Mouse (Mus musculus) left cerebral cortex, postnatal 14 days (tissue): Measurements from ENCODE around the gene Akr1b3. TPM values are rescaled to one million over a fixed set of nuclear protein-coding genes. Genes with fewer than 3 reads are reported as not detected.
A peak's percentile ranks its signal among the peaks of the same experiment; 100 is the strongest.
"Not testable (repeated sequence)": the region's sequence is repeated elsewhere in the genome, so short reads cannot be mapped to it uniquely, and the experiment has no call there.

Experiments used
- DNase-seq, 2 experiments: peaks; one replicate each; pipeline ENCODE4 v3.0.0; 2021 to 2022; ENCODE audit warnings: low spot score in 2 of 2, mixed read lengths in 1 of 2
- intact Hi-C: fragments of 180-260 bp; cut with DNase I; formaldehyde crosslinking; loops from one replicate; pipeline ENCODE4 v1.15.1; 2025
- total RNA-seq, 2 experiments: library from RNA; stranded (reverse); gene quantifications; 2 replicates each; pipeline ENCODE4 v1.2.3; 2021

Gene Akr1b3
- total RNA-seq, 2 experiments from 2014 or later = 47.4 to 48.2 TPM

- intact Hi-C loops = no loop called here
- no peak for DNase-seq
Measured at GRCm38 (mm10) chr6:34334673-34335072, 17.4 kb upstream of the Akr1b3 start.

GRCm38 (mm10) chr6:34331804-34332203, 14.5 kb upstream of the Akr1b3 start:
- intact Hi-C loops, DNase-seq: not testable (repeated sequence)

- no peak for DNase-seq
- intact Hi-C loops = no loop called here
Measured at GRCm38 (mm10) chr6:34331379-34331778, 14.1 kb upstream of the Akr1b3 start.

- intact Hi-C loops = no loop called here
- DNase-seq = no peak
Measured at GRCm38 (mm10) chr6:34322121-34322520, 4.8 kb upstream of the Akr1b3 start.

GRCm38 (mm10) chr6:34318636-34319035, 1.4 kb upstream of the Akr1b3 start:
- intact Hi-C loops = no loop called here
- DNase-seq = no peak

- peak in 1 of 2 experiments; percentile 10 for DNase-seq
- intact Hi-C loops = no loop called here
Measured at GRCm38 (mm10) chr6:34318172-34318571, 894 bp upstream of the Akr1b3 start.

- DNase-seq = no peak
- intact Hi-C loops = no loop called here
Measured at GRCm38 (mm10) chr6:34313921-34314320, 3.4 kb downstream of the Akr1b3 start.

GRCm38 (mm10) chr6:34313386-34313785, 3.9 kb downstream of the Akr1b3 start:
- intact Hi-C loops = no loop called here
- DNase-seq = no peak

- DNase-seq = no peak
- intact Hi-C loops = no loop called here
Measured at GRCm38 (mm10) chr6:34310023-34310595, 7.2 kb downstream of the Akr1b3 start.

- intact Hi-C loops = no loop called here
Measured at GRCm38 (mm10) chr6:34309526-34309925, 7.8 kb downstream of the Akr1b3 start.

GRCm38 (mm10) chr6:34306797-34307196, 10.5 kb downstream of the Akr1b3 start:
- DNase-seq = no peak
- intact Hi-C loops = no loop called here

More at GRCm38 (mm10) chr6:34309526-34309925, 7.8 kb downstream of the Akr1b3 start:
- DNase-seq = no peak

GRCm38 (mm10) chr6:34304675-34305241, 12.5 kb downstream of the Akr1b3 start:
- intact Hi-C loops = no loop called here
- DNase-seq = no peak

GRCm38 (mm10) chr6:34297055-34297454, 20.2 kb downstream of the Akr1b3 start:
- no peak for DNase-seq
- intact Hi-C loops = no loop called here

- DNase-seq = no peak
- intact Hi-C loops = no loop called here
Measured at GRCm38 (mm10) chr6:34295437-34295836, 21.8 kb downstream of the Akr1b3 start.

- intact Hi-C loops = loop anchor here (1.0 to 5.0 kb wide), 4 partner anchors 53 to 464 kb away; no protein-coding TSS in a partner anchor
Measured at GRCm38 (mm10) chr6:34292882-34293487, 24.3 kb downstream of the Akr1b3 start.

GRCm38 (mm10) chr6:34292196-34292881, 24.9 kb downstream of the Akr1b3 start:
- no peak for DNase-seq
- intact Hi-C loops = loop anchor here (2.0 to 5.0 kb wide), 2 partner anchors 78 to 465 kb away; no protein-coding TSS in a partner anchor

More at GRCm38 (mm10) chr6:34292882-34293487, 24.3 kb downstream of the Akr1b3 start:
- peak; percentile 66 to 73 for DNase-seq

GRCm38 (mm10) chr6:34290681-34291080, 26.6 kb downstream of the Akr1b3 start:
- DNase-seq = peak in 1 of 2 experiments; percentile 19
- intact Hi-C loops = loop anchor here (5.0 kb wide), 1 partner anchor 467 kb away; no protein-coding TSS in a partner anchor

- DNase-seq = no peak
- intact Hi-C loops = loop anchor here (5.0 kb wide), 1 partner anchor 467 kb away; no protein-coding TSS in a partner anchor
Measured at GRCm38 (mm10) chr6:34290091-34290490, 27.2 kb downstream of the Akr1b3 start.

- DNase-seq = peak; percentile 16 to 42
- intact Hi-C loops = no loop called here
Measured at GRCm38 (mm10) chr6:34288098-34288497, 29.2 kb downstream of the Akr1b3 start.

- intact Hi-C loops = no loop called here
- no peak for DNase-seq
Measured at GRCm38 (mm10) chr6:34286841-34287240, 30.4 kb downstream of the Akr1b3 start.
